Mouse (Mus musculus): ENCODE measurements around the gene Gm49387.

DNA sequence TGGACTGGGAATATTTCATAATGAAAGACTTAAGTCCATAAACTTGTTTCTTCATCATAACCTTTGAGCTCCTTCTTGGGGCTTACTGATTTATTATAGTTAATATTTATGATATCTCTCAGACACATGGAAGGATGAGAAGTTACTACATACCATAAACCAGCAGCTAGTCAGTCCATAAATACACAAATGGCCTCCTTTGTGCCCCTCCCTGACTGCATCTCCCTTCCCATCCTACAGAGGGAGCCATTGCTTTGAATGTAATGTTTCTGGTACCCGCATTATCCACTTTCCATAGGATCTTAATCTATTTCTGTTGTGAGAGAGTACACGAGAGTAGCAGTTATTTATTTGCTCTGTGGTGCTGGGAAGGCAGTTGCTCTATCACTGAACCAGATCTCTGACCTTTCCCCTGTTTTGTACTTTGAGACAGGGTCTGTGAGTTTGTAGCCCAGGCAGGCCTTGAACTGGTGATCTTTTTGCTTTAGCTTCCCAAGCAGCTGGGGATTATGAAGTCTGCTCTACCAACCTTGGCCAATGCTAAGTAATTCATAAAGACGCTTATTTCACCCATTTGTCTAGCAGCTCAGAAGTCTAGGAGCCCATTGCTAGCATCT, 4.4 kb upstream of the Gm49387 start:
- TF ChIP-seq CTCF (conservative IDR thresholded peaks at IDR 0.05; ENCODE audit: insufficient read depth, insufficient read length, low read depth, low read length) (peak; percentile 48), POLR2A (IDR thresholded peaks at IDR 0.05; ENCODE audit: low read depth, low read length) (no peak)
